Mouse (Mus musculus): ENCODE measurements around the gene Por. TPM values are rescaled to one million over a fixed set of nuclear protein-coding genes. Genes with fewer than 3 reads are reported as not detected.

Gene Por
- polyA plus RNA-seq, 1 experiment = 86.2 TPM

DNA sequence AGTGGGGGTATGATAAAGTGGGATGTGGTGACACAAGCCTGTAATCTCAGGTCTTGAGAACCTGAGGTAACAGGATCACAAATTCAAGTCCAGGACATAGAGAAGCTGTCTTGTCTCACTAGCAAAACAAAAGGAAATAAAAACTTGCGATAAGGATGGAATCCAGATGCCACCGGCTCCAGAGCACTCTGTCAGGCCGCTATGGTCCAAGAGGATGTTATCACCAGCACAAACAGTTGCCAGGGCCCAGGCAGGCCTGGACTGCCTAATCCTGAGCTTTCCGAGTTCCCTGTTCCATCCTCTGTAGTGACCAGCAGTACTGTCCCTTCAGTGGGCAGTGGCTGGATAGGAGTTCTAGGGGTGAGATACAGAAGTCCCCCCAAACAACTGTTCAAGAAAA, 9.9 kb upstream of the Por start:
- Histone ChIP-seq H3K4me3 (replicated peaks; ENCODE audit: insufficient read depth, low read depth, low read length) (no peak overlapping the region), H3K27me3 (ENCODE audit: control insufficient read depth, insufficient read depth, low read length) (no peaks in the 10 kb centered on the region), H3K27ac (ENCODE audit: insufficient read depth, low read length) (no peak overlapping the region), H3K4me1 (ENCODE audit: control insufficient read depth, insufficient read depth, low read length) (no peaks in the 10 kb centered on the region)
- TF ChIP-seq CTCF (IDR thresholded peaks at IDR 0.05; ENCODE audit: borderline replicate concordance, insufficient read depth, low read depth, low read length) = no peak
- no peak for TF ChIP-seq POLR2A (IDR thresholded peaks at IDR 0.05; ENCODE audit: borderline replicate concordance, insufficient read depth, low read length)
- no peak for DNase-seq
- whole genome bisulfite sequencing = 86% methylated on average over 4 of the region's 4 CpGs

DNA sequence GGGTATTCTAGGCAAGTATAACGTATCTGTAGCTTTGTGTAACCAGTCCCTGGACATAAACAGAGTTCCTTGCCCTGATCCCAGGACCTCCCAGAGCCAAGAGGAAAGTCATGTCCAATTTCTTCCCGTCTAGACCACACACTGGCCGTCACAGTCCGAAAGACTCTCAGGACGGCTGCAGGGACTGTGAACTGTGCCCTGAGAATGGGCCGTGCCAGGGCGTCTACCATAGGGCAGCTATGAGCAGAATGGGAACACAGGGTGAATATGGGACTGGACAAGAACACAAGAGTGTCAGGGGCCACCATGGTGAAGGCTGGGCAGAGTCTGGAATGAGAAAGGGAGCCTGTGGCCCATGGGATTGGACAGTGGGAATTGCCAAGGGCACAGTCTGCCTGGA, 9.3 kb upstream of the Por start:
- Histone ChIP-seq H3K4me1 (ENCODE audit: control insufficient read depth, insufficient read depth, low read length) (no peaks in the 10 kb centered on the region), H3K27ac (ENCODE audit: insufficient read depth, low read length) (no peak overlapping the region), H3K4me3 (replicated peaks; ENCODE audit: insufficient read depth, low read depth, low read length) (no peak overlapping the region), H3K27me3 (ENCODE audit: control insufficient read depth, insufficient read depth, low read length) (no peaks in the 10 kb centered on the region)
- WGBS = 77% methylated on average over 7 of the region's 7 CpGs
- TF ChIP-seq POLR2A (IDR thresholded peaks at IDR 0.05; ENCODE audit: borderline replicate concordance, insufficient read depth, low read length) (no peak), CTCF (IDR thresholded peaks at IDR 0.05; ENCODE audit: borderline replicate concordance, insufficient read depth, low read depth, low read length) (no peak)
- no peak for DNase-seq

GRCm38 (mm10) chr5:135666890-135667289, 2.9 kb upstream of the Por start:
- 90% methylated on average over 5 of the region's 5 CpGs for WGBS
- TF ChIP-seq CTCF (IDR thresholded peaks at IDR 0.05; ENCODE audit: borderline replicate concordance, insufficient read depth, low read depth, low read length) = no peak
- no peak for TF ChIP-seq POLR2A (IDR thresholded peaks at IDR 0.05; ENCODE audit: borderline replicate concordance, insufficient read depth, low read length)
- H3K27ac ChIP-seq (ENCODE audit: insufficient read depth, low read length) = no peak overlapping the region
- H3K27me3 ChIP-seq (ENCODE audit: control insufficient read depth, insufficient read depth, low read length) = no peaks in the 10 kb centered on the region
- no peak for DNase-seq
- no peaks in the 10 kb centered on the region for H3K4me1 ChIP-seq (ENCODE audit: control insufficient read depth, insufficient read depth, low read length)
- no peak overlapping the region for H3K4me3 ChIP-seq (replicated peaks; ENCODE audit: insufficient read depth, low read depth, low read length)

- Histone ChIP-seq H3K4me1 (ENCODE audit: control insufficient read depth, insufficient read depth, low read length) (no peaks in the 10 kb centered on the region), H3K4me3 (replicated peaks; ENCODE audit: insufficient read depth, low read depth, low read length) (no peak overlapping the region), H3K27me3 (ENCODE audit: control insufficient read depth, insufficient read depth, low read length) (no peaks in the 10 kb centered on the region), H3K27ac (ENCODE audit: insufficient read depth, low read length) (no peak overlapping the region)
- 80% methylated on average over 7 of the region's 7 CpGs for WGBS
- TF ChIP-seq POLR2A (IDR thresholded peaks at IDR 0.05; ENCODE audit: borderline replicate concordance, insufficient read depth, low read length) (no peak), CTCF (IDR thresholded peaks at IDR 0.05; ENCODE audit: borderline replicate concordance, insufficient read depth, low read depth, low read length) (no peak)
- no peak for DNase-seq
Observed at GRCm38 (mm10) chr5:135668071-135668470, 1.8 kb upstream of the Por start.

- no peak for DNase-seq
- H3K4me1 ChIP-seq (ENCODE audit: control insufficient read depth, insufficient read depth, low read length) = peaks cover 5% of the 10 kb centered on the region
- H3K4me3 ChIP-seq (replicated peaks; ENCODE audit: insufficient read depth, low read depth, low read length) = no peak overlapping the region
- no peak overlapping the region for H3K27ac ChIP-seq (ENCODE audit: insufficient read depth, low read length)
- TF ChIP-seq CTCF (IDR thresholded peaks at IDR 0.05; ENCODE audit: borderline replicate concordance, insufficient read depth, low read depth, low read length) (no peak), POLR2A (IDR thresholded peaks at IDR 0.05; ENCODE audit: borderline replicate concordance, insufficient read depth, low read length) (no peak)
- H3K27me3 ChIP-seq (ENCODE audit: control insufficient read depth, insufficient read depth, low read length) = no peaks in the 10 kb centered on the region
- WGBS = 90% methylated on average over 2 of the region's 2 CpGs
Observed at GRCm38 (mm10) chr5:135670881-135671280, 1.0 kb downstream of the Por start.

DNA sequence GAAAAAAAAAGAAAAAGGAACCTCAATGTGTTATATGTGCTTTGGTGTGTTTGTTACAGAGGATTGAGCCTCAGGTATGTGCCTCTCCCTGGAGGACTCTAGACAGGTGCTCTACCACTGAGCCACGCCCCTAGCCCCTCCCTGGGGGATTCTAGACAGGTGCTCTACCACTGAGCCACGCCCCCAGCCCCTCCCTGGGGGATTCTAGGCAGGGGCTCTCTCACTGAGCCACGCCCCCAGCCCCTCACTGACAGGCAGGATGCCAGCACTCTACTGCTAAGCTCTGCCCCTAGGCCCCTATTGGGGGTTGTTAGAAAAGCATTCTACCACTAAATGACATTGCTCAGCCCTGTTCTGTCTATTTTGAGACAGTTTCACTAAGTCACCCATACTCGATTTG, 2.7 kb downstream of the Por start:
- peaks cover 5% of the 10 kb centered on the region for H3K4me1 ChIP-seq (ENCODE audit: control insufficient read depth, insufficient read depth, low read length)
- DNase-seq = no peak
- WGBS = 58% methylated on average over 4 of the region's 4 CpGs
- TF ChIP-seq CTCF (IDR thresholded peaks at IDR 0.05; ENCODE audit: borderline replicate concordance, insufficient read depth, low read depth, low read length) = no peak
- H3K27ac ChIP-seq (ENCODE audit: insufficient read depth, low read length) = no peak overlapping the region
- H3K27me3 ChIP-seq (ENCODE audit: control insufficient read depth, insufficient read depth, low read length) = no peaks in the 10 kb centered on the region
- H3K4me3 ChIP-seq (replicated peaks; ENCODE audit: insufficient read depth, low read depth, low read length) = no peak overlapping the region

DNA sequence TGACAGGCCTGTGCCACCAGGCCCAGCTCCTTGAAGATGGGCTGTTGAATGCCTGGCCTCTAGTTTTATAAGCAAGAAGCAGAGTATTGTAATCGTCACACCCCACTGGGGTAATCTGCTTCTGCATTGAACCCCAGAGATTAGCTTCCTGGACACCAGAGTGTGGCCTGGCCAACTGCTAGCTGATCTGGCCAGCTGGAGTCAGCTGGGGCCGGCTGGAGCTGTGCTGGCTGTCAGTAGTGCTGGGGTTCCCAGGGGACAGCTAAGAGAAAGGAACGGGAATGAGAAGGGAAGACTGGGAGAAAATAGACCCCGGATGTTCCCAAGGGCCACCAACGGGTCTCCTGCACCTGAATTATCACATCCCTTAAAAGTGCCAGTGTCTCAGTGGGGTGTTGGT, 3.1 kb downstream of the Por start:
- Histone ChIP-seq H3K27ac (ENCODE audit: insufficient read depth, low read length) (no peak overlapping the region), H3K4me1 (ENCODE audit: control insufficient read depth, insufficient read depth, low read length) (peaks cover 5% of the 10 kb centered on the region), H3K27me3 (ENCODE audit: control insufficient read depth, insufficient read depth, low read length) (no peaks in the 10 kb centered on the region), H3K4me3 (replicated peaks; ENCODE audit: insufficient read depth, low read depth, low read length) (no peak overlapping the region)
- WGBS = 33% methylated on average over 5 of the region's 5 CpGs
- no peak for DNase-seq
- no peak for TF ChIP-seq POLR2A (IDR thresholded peaks at IDR 0.05; ENCODE audit: borderline replicate concordance, insufficient read depth, low read length)
- no peak for TF ChIP-seq CTCF (IDR thresholded peaks at IDR 0.05; ENCODE audit: borderline replicate concordance, insufficient read depth, low read depth, low read length)

- Histone ChIP-seq H3K27ac (ENCODE audit: insufficient read depth, low read length) (no peak overlapping the region), H3K4me1 (ENCODE audit: control insufficient read depth, insufficient read depth, low read length) (peaks cover 5% of the 10 kb centered on the region), H3K4me3 (replicated peaks; ENCODE audit: insufficient read depth, low read depth, low read length) (no peak overlapping the region), H3K27me3 (ENCODE audit: control insufficient read depth, insufficient read depth, low read length) (no peaks in the 10 kb centered on the region)
- WGBS = 62% methylated on average over 3 of the region's 3 CpGs
- TF ChIP-seq POLR2A (IDR thresholded peaks at IDR 0.05; ENCODE audit: borderline replicate concordance, insufficient read depth, low read length) (no peak), CTCF (IDR thresholded peaks at IDR 0.05; ENCODE audit: borderline replicate concordance, insufficient read depth, low read depth, low read length) (no peak)
- peak in 1 of 2 experiments; percentile 8 for DNase-seq
Observed at GRCm38 (mm10) chr5:135674349-135674775, 4.5 kb downstream of the Por start.

All from cerebellum, adult 2 months (tissue).